Mouse (Mus musculus): ENCODE results near the gene Rps23.

Gene Rps23

DNA sequence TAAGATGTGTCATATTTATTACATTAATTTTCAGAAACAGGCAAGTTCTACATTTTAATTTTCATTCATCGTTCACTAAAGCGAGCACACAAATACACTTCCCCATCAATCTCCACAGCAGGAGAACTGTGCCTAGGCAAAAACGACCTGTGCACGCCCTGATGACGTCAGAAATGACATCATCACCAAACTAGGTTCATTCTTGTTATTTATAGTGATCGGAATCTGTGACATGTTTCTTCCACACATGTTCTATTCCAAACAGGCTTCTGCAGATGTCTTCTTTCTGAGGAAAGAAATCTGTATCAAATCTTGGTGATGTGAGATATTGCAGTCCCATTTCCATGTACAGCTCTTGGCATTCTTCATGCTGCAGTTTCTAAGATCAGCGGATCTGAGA is 13.1 kb downstream of the Rps23 start:
- no peak for DNase-seq

DNA sequence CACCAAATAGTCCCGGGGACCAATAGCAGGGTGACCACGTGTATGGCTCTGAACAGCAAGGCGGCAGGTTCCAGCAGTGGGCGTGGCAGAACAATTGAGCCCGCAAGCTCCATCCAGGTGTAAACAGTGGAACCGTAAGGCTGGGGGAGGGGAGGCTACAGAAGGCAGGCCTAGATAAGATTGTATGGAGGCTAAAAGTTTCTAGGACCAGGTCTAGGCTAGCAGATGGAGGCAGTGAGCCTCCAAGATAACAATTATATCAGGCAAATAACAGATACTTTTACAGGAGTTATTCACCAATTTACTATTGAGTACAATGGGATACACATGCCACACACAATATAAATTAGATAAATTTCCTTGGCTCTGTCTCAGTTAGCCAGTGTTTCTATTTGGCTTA is 16.4 kb downstream of the Rps23 start:
- no peak for DNase-seq

DNA sequence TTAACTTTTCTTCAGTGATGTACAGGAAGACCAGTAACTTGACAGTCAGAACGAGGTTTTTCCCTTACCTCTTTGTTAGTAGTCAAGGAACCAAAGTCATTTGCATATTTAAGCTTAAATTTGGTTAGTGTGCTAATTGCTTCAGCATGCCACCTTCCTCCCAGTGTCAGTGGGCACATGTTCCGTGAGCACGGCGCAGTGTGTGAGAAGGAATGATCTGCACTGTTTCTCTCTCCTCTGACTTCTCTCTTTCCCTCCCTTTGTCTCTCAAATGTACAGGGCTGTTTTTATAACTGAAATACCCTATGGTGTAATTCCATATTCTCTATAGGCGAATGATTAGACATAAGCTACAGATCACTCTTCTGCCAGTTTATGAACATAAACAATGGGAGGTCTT is 16.8 kb downstream of the Rps23 start:
- DNase-seq, result no peak

GRCm38 (mm10) chr13:90958894-90959293 is 36.1 kb downstream of the Rps23 start:
- no peak for DNase-seq

DNA sequence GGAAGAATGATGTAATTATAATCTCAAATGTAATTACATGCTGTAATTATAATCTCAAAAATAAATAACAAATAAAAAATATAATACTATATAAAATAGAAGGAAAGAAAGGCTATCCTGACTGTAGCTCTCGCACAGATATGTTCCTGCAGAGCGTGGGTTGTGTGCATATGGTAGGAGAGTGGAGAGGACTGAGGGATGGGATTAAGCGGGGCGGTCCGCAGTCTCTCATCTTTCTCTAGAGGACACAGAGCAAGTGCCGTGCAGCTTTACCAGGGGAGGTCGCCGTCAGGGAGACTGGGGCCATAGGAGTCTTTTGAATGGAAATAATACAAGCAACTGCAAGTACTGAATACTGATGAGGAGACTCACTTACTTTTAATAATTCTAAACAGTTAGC is 37.8 kb downstream of the Rps23 start:
- DNase-seq, result no peak

- DNase-seq, result no peak
Measured at GRCm38 (mm10) chr13:90962836-90963760, 40.3 kb downstream of the Rps23 start.

GRCm38 (mm10) chr13:90964511-90964910 is 41.8 kb downstream of the Rps23 start:
- DNase-seq, result no peak

- DNase-seq, result no peak
Measured at GRCm38 (mm10) chr13:90965996-90966395, 43.2 kb downstream of the Rps23 start.

DNA sequence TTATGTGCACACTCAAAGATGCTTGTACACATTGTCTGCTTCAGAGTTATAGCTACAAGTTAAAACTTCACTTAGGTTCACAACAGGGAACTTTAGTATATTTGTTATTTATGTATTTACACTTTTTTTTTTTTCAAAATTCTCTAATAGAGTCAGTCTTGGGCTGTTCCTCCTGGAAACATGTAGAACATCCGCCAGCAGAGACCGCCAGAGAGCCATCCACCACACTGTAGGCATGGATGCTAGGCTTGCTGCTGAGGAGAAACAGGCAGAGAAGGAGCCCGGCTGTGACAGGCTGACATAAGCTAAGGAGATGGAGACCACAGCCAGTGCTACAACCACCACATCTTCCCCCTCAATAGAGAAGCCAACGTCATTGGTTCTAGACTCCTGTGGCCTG is 44.7 kb downstream of the Rps23 start:
- peak; percentile 89 for DNase-seq

- DNase-seq, result no peak
Measured at GRCm38 (mm10) chr13:90968940-90969339, 46.2 kb downstream of the Rps23 start.

DNA sequence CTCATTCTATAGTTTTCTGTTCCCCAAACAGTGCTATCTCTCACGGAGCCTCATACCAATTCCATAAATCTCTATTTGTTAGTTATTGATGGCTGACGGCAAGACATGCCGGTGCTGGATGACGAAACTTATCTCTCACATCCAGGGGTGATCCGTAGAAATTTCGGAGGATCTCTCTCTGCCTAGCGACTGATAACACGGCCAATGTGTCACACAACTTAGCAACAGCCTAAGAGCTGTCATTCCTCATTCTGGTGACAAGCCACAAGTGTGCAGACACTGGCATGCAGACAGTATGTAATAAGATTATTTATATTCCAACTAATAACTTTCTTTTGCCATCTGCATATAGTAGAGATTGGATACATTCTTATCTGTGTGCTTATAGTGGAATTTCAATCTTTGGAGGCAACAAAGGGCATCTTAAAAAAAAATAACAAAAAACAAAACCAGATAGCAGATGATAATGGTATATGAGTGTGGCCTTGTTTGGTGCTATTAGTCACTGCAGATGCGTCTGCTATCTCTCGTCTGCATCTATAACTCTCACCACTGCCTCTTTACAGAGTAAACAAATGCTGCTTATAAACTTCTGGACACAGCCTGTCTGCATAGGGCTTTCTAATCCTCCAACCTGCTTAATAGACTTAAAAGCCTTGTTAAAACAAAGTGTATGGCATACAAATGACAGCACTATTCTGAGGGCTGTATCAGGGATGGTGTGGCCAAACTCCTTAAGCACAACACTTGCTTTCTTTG is 47.7 kb downstream of the Rps23 start:
- DNase-seq, result no peak

DNA sequence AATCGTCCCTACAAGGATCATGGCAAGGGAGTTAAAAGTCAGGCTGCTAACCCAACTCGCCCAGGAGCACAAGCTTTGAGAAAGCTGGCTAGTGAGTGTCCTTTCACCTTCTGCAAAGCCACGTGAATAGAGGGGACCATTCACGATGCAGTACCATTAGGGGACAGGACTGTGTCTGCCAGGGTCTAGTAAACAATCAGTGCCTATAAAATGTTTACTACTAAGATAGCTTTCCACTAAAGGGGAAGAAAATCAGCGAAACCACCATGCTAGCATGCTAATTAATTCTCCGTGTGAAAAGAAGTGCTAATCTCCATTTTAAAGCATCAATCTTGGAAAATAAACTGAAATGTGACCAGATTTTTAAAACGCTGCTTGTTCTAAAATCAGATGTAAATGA is 50.7 kb downstream of the Rps23 start:
- DNase-seq, result no peak

Measured in right cerebral cortex, postnatal 4 days (tissue).